Mouse (Mus musculus) CH12.LX (cell line): ENCODE measurements around the gene Ikzf3.

ENCODE experiments used
- BHLHE40 ChIP-seq: IDR thresholded peaks from 2 replicates; pipeline ENCODE4 v1.6.1; 2011; ENCODE audit warnings: mild to moderate bottlenecking, low read depth, low read length, improper control_type of control experiment
- CHD2 ChIP-seq: IDR thresholded peaks from 2 replicates; pipeline ENCODE4 v1.6.1; 2011; ENCODE audit warnings: low read length, improper control_type of control experiment
- CTCF ChIP-seq, 2 experiments: IDR thresholded peaks in 1 of 2; conservative IDR thresholded peaks in 1 of 2; 2 replicates each; pipeline ENCODE4 v1.5.1; 2011 to 2012; ENCODE audit warnings: low read depth in 2 of 2, low read length in 2 of 2, improper control_type of control experiment in 1 of 2, inconsistent platforms in 1 of 2, mild to moderate bottlenecking in 1 of 2, moderate library complexity in 1 of 2
- JUND ChIP-seq: conservative IDR thresholded peaks from 2 replicates; pipeline ENCODE4 v1.6.1; 2011; ENCODE audit warnings: low read depth, low read length, improper control_type of control experiment
- MAZ ChIP-seq: IDR thresholded peaks from 2 replicates; pipeline ENCODE4 v1.6.1; 2012; ENCODE audit warnings: low read depth, mild to moderate bottlenecking, inconsistent platforms, low read length, improper control_type of control experiment, moderate library complexity
- MYC ChIP-seq: IDR thresholded peaks from 2 replicates; pipeline ENCODE4 v1.6.1; 2011; ENCODE audit warnings: low read depth, mild to moderate bottlenecking, improper control_type of control experiment, low read length
- NELFE ChIP-seq: IDR thresholded peaks from 2 replicates; pipeline ENCODE4 v1.6.1; 2011; ENCODE audit warnings: low read depth, low read length, improper control_type of control experiment
- POLR2A ChIP-seq: IDR thresholded peaks from 2 replicates; pipeline ENCODE4 v1.6.1; 2011; ENCODE audit warnings: low read depth, mild to moderate bottlenecking, improper control_type of control experiment, low read length
- POLR2AphosphoS2 ChIP-seq: IDR thresholded peaks from 2 replicates; pipeline ENCODE4 v1.6.1; 2011; ENCODE audit warnings: low read depth, low read length, improper control_type of control experiment
- RCOR1 ChIP-seq: conservative IDR thresholded peaks from 2 replicates; pipeline ENCODE4 v1.6.1; 2012; ENCODE audit warnings: low read depth, mild to moderate bottlenecking, inconsistent platforms, low read length, improper control_type of control experiment
- SIN3A ChIP-seq: IDR thresholded peaks from 2 replicates; pipeline ENCODE4 v1.6.1; 2012; ENCODE audit warnings: low read length, improper control_type of control experiment, inconsistent platforms
- SMC3 ChIP-seq: IDR thresholded peaks from 2 replicates; pipeline ENCODE4 v1.6.1; 2011; ENCODE audit warnings: low read depth, low read length, improper control_type of control experiment
- USF2 ChIP-seq: conservative IDR thresholded peaks from 2 replicates; pipeline ENCODE4 v1.6.1; 2011; ENCODE audit warnings: low read depth, low read length, improper control_type of control experiment

DNA sequence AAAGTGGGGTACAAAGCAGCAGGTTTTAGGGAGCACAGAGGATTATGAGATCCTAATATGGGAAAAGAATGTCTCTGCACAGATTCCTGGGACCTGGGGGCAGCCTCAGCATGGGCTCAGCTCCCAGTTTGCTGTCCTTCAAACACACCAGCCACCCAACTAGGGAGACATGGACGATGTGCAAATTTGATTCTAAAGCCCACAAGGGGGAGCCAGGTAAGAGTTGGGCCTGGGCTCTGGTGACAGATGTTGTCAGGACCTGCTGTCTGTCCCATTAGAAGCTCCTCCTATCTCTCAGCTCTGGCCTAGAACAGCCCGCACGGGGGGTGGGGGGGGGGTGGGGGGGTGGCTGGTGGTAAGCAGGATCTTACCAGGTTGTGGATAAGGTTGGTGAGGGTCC, 37.7 kb upstream of the Ikzf3 start:
- TF ChIP-seq CHD2 (no peak), RCOR1 (no peak), BHLHE40 (no peak), CTCF (conservative IDR thresholded peaks at IDR 0.05 in 1 of 2, IDR thresholded peaks at IDR 0.05 in 1 of 2; ENCODE audit: low read depth in 2 of 2, low read length in 2 of 2) (peak in 1 of 2 experiments; percentile 66; a peak in 2 of 4 replicates), JUND (no peak), USF2 (no peak), MAZ (no peak), MYC (no peak), POLR2AphosphoS2 (no peak), POLR2A (no peak), SIN3A (no peak), SMC3 (peak; percentile 63), NELFE (no peak)
